Mouse (Mus musculus): ENCODE measurements at regions not wholly inside any gene's neighbourhood (a gene's known extent, or its start where the extent isn't known, plus 50 kb on each side); places are given as distances from the start of the nearest gene placed in this dataset.

DNA sequence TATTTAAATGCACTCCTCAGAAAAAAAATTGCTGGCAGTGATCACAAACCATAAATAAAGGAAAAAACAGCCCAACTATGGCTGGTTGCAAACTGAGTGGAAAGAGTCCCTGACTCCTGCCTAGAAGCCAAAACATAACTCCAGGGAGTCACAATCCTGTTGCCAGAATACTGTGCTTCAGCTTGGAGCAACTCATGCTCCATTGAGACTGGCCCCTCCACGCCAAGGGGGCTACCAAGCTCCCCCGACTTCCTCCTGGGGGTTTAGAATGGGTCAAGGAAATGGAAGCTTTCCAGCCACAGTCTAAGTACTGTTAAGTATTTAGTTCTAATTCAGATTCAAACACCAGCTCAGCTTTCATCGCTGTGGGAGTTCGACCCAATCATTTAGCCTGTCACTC is 374.8 kb downstream of the Mllt3 start:
- TF ChIP-seq CTCF (conservative IDR thresholded peaks at IDR 0.05; ENCODE audit: insufficient read depth, insufficient read length, low read depth, low read length) = no peak
- TF ChIP-seq POLR2A (IDR thresholded peaks at IDR 0.05; ENCODE audit: low read depth, low read length) = no peak

All from kidney, adult 2 months (tissue).